Mouse (Mus musculus): Measurements from ENCODE around the gene Ivd. TPM values are rescaled to one million over a fixed set of nuclear protein-coding genes. Genes with fewer than 3 reads are reported as not detected.

Gene Ivd
- 43.0 and 50.4 TPM in 2 replicates for polyA plus RNA-seq (2015; fragmentation: Nextera tagmentation; extraction: Ambion mirVana)

- Histone ChIP-seq H3K9me3 (no peaks in the 10 kb centered on the region), H3K4me3 (peak within 1 kb of the TSS; percentile 83), H3K27me3 (replicated peaks) (no peaks in the 10 kb centered on the region), H3K27ac (peak within 1 kb of the TSS; percentile 77), H3K9ac (peak within 1 kb of the TSS; percentile 68), H3K4me1 (peaks cover 17% of the 10 kb centered on the region), H3K4me2 (peak within 1 kb of the TSS; percentile 85), H3K36me3 (replicated peaks) (no peaks in the 10 kb centered on the region)
- peak; percentile 100 for ATAC-seq (replicated peaks)
- under 1% methylated on average over 34 of the region's 34 CpGs for WGBS
Measured at GRCm38 (mm10) chr2:118861454-118862339, at the start of gene Ivd. Gene Ivd, plus strand, starts transcription at chr2:118861954.

- H3K36me3 ChIP-seq (replicated peaks): no peaks in the 10 kb centered on the region
- no peak overlapping the region for H3K4me2 ChIP-seq
- H3K9me3 ChIP-seq: 0 out of 2 replicates have a peak, but pooled peaks cover 2% of the 10 kb centered on the region
- H3K9ac ChIP-seq: no peak overlapping the region
- peaks cover 15% of the 10 kb centered on the region for H3K4me1 ChIP-seq
- no peak overlapping the region for H3K27ac ChIP-seq
- 71% methylated on average over 1 of the region's 1 CpGs for WGBS
- no peak for ATAC-seq (replicated peaks)
- H3K4me3 ChIP-seq: no peak overlapping the region
- H3K27me3 ChIP-seq (replicated peaks): no peaks in the 10 kb centered on the region
Measured at GRCm38 (mm10) chr2:118812724-118813123, 49.0 kb upstream of the Ivd start.

GRCm38 (mm10) chr2:118813981-118814836, 47.5 kb upstream of the Ivd start, which contains the start of gene Knstrn:
Gene Knstrn, plus strand, starts transcription at chr2:118814003.
- Histone ChIP-seq H3K9me3 (0 out of 2 replicates have a peak, but pooled peaks cover 2% of the 10 kb centered on the region), H3K36me3 (replicated peaks) (no peaks in the 10 kb centered on the region), H3K4me2 (peak within 1 kb of the TSS; percentile 87), H3K4me1 (peaks cover 15% of the 10 kb centered on the region), H3K4me3 (peak within 1 kb of the TSS; percentile 57), H3K27ac (no peak within 1 kb of the TSS), H3K27me3 (replicated peaks) (no peaks in the 10 kb centered on the region), H3K9ac (peak within 1 kb of the TSS; percentile 28)
- under 1% methylated on average over 49 of the region's 49 CpGs for WGBS
- peak; percentile 98 for ATAC-seq (replicated peaks)

- WGBS: 97% methylated on average over 5 of the region's 5 CpGs
- H3K27ac ChIP-seq: no peak overlapping the region
- ATAC-seq (replicated peaks): no peak
- no peaks in the 10 kb centered on the region for H3K27me3 ChIP-seq (replicated peaks)
- H3K9me3 ChIP-seq: no peaks in the 10 kb centered on the region
- H3K36me3 ChIP-seq (replicated peaks): no peaks in the 10 kb centered on the region
- H3K4me2 ChIP-seq: no peak overlapping the region
- H3K4me1 ChIP-seq: no peaks in the 10 kb centered on the region
- no peak overlapping the region for H3K9ac ChIP-seq
- H3K4me3 ChIP-seq: no peak overlapping the region
Measured at GRCm38 (mm10) chr2:118822800-118823199, 39.0 kb upstream of the Ivd start.

GRCm38 (mm10) chr2:118824396-118824795, 37.4 kb upstream of the Ivd start:
- WGBS: 98% methylated on average over 4 of the region's 4 CpGs
- Histone ChIP-seq H3K36me3 (replicated peaks) (no peaks in the 10 kb centered on the region), H3K9me3 (no peaks in the 10 kb centered on the region), H3K4me2 (no peak overlapping the region), H3K4me3 (no peak overlapping the region), H3K4me1 (no peaks in the 10 kb centered on the region), H3K27me3 (replicated peaks) (no peaks in the 10 kb centered on the region), H3K9ac (no peak overlapping the region), H3K27ac (no peak overlapping the region)
- no peak for ATAC-seq (replicated peaks)

- no peaks in the 10 kb centered on the region for H3K9me3 ChIP-seq
- no peak overlapping the region for H3K4me2 ChIP-seq
- no peak overlapping the region for H3K9ac ChIP-seq
- no peaks in the 10 kb centered on the region for H3K36me3 ChIP-seq (replicated peaks)
- WGBS: 99% methylated on average over 5 of the region's 5 CpGs
- no peaks in the 10 kb centered on the region for H3K4me1 ChIP-seq
- no peak overlapping the region for H3K27ac ChIP-seq
- H3K4me3 ChIP-seq: no peak overlapping the region
- ATAC-seq (replicated peaks): no peak
- H3K27me3 ChIP-seq (replicated peaks): no peaks in the 10 kb centered on the region
Measured at GRCm38 (mm10) chr2:118829096-118829495, 32.7 kb upstream of the Ivd start.

- no peak overlapping the region for H3K27ac ChIP-seq
- no peaks in the 10 kb centered on the region for H3K27me3 ChIP-seq (replicated peaks)
- no peaks in the 10 kb centered on the region for H3K9me3 ChIP-seq
- H3K36me3 ChIP-seq (replicated peaks): no peaks in the 10 kb centered on the region
- H3K4me3 ChIP-seq: no peak overlapping the region
- no peak overlapping the region for H3K4me2 ChIP-seq
- no peak overlapping the region for H3K9ac ChIP-seq
- ATAC-seq (replicated peaks): no peak
- WGBS: 94% methylated on average over 6 of the region's 6 CpGs
- no peaks in the 10 kb centered on the region for H3K4me1 ChIP-seq
Measured at GRCm38 (mm10) chr2:118834061-118834460, 27.7 kb upstream of the Ivd start.

- Histone ChIP-seq H3K4me1 (no peaks in the 10 kb centered on the region), H3K36me3 (replicated peaks) (no peaks in the 10 kb centered on the region), H3K27ac (no peak overlapping the region), H3K9me3 (no peaks in the 10 kb centered on the region), H3K27me3 (replicated peaks) (no peaks in the 10 kb centered on the region), H3K4me3 (no peak overlapping the region), H3K4me2 (no peak overlapping the region), H3K9ac (no peak overlapping the region)
- WGBS: 79% methylated on average over 6 of the region's 6 CpGs
- no peak for ATAC-seq (replicated peaks)
Measured at GRCm38 (mm10) chr2:118835115-118835514, 26.6 kb upstream of the Ivd start.

GRCm38 (mm10) chr2:118838330-118838729, 23.4 kb upstream of the Ivd start:
- Histone ChIP-seq H3K27me3 (replicated peaks) (no peaks in the 10 kb centered on the region), H3K4me1 (no peaks in the 10 kb centered on the region), H3K4me2 (no peak overlapping the region), H3K9ac (no peak overlapping the region), H3K36me3 (replicated peaks) (no peaks in the 10 kb centered on the region), H3K9me3 (no peaks in the 10 kb centered on the region), H3K4me3 (no peak overlapping the region), H3K27ac (no peak overlapping the region)
- ATAC-seq (replicated peaks): no peak
- 47% methylated on average over 5 of the region's 5 CpGs for WGBS

GRCm38 (mm10) chr2:118841186-118841585, 20.6 kb upstream of the Ivd start:
- H3K4me1 ChIP-seq: no peaks in the 10 kb centered on the region
- WGBS: 76% methylated on average over 5 of the region's 5 CpGs
- no peak for ATAC-seq (replicated peaks)

GRCm38 (mm10) chr2:118841774-118842173, 20.0 kb upstream of the Ivd start:
- Histone ChIP-seq H3K9me3 (no peaks in the 10 kb centered on the region), H3K4me1 (no peaks in the 10 kb centered on the region), H3K4me3 (no peak overlapping the region), H3K36me3 (replicated peaks) (no peaks in the 10 kb centered on the region), H3K4me2 (no peak overlapping the region), H3K27me3 (replicated peaks) (no peaks in the 10 kb centered on the region), H3K27ac (no peak overlapping the region), H3K9ac (no peak overlapping the region)
- 88% methylated on average over 4 of the region's 4 CpGs for WGBS
- ATAC-seq (replicated peaks): no peak

More at GRCm38 (mm10) chr2:118841186-118841585, 20.6 kb upstream of the Ivd start:
- Histone ChIP-seq H3K9me3 (no peaks in the 10 kb centered on the region), H3K9ac (no peak overlapping the region), H3K27me3 (replicated peaks) (no peaks in the 10 kb centered on the region), H3K4me2 (no peak overlapping the region), H3K36me3 (replicated peaks) (no peaks in the 10 kb centered on the region), H3K27ac (no peak overlapping the region), H3K4me3 (no peak overlapping the region)

- Histone ChIP-seq H3K36me3 (replicated peaks) (no peaks in the 10 kb centered on the region), H3K9me3 (no peaks in the 10 kb centered on the region), H3K4me3 (no peak overlapping the region), H3K9ac (no peak overlapping the region), H3K27ac (no peak overlapping the region), H3K27me3 (replicated peaks) (no peaks in the 10 kb centered on the region), H3K4me2 (no peak overlapping the region), H3K4me1 (no peaks in the 10 kb centered on the region)
- no peak for ATAC-seq (replicated peaks)
- WGBS: 85% methylated on average over 3 of the region's 3 CpGs
Measured at GRCm38 (mm10) chr2:118844427-118844826, 17.3 kb upstream of the Ivd start.

Data from midbrain, embryonic 15.5 days (tissue).